Mouse (Mus musculus) midbrain, postnatal 0 days (tissue): ENCODE measurements around the gene Hist1h2bl. TPM values are rescaled to one million over a fixed set of nuclear protein-coding genes. Genes with fewer than 3 reads are reported as not detected.
"Not testable (repeated sequence)": the region's sequence is repeated elsewhere in the genome, so short reads cannot be mapped to it uniquely, and the experiment has no call there.

Experiments used
- ATAC-seq: fragments of 200-750 bp; cut with Nextera tagmentation; 2 replicates; pipeline ENCODE4 v1.8.0; 2017; ENCODE audit warnings: moderate number of reproducible peaks, mild to moderate bottlenecking, moderate TSS enrichment, moderate library complexity; ENCODE audit not compliant: low FRiP score
- DNase-seq: peaks from one replicate; pipeline ENCODE4 v3.0.0-alpha.2; 2015; ENCODE audit warnings: low spot score
- H3K27ac ChIP-seq: fragments of 300-500 bp; sonication (generic); 2 replicates; pipeline ENCODE4 v1.5.1; 2014; ENCODE audit warnings: low read depth, mild to moderate bottlenecking, low read length, mixed read lengths
- H3K27me3 ChIP-seq: fragments of 300-500 bp; sonication (generic); 2 replicates; pipeline ENCODE4 v1.6.1; 2014; ENCODE audit warnings: low read length, control low read depth, mixed read lengths; ENCODE audit not compliant: insufficient read depth
- H3K36me3 ChIP-seq: fragments of 300-500 bp; sonication (generic); 2 replicates; pipeline ENCODE4 v1.6.1; 2014; ENCODE audit warnings: low read length, control low read depth, mixed read lengths; ENCODE audit not compliant: insufficient read depth
- H3K4me1 ChIP-seq: fragments of 300-500 bp; sonication (generic); 2 replicates; pipeline ENCODE4 v1.6.1; 2014; ENCODE audit warnings: mild to moderate bottlenecking, control low read depth, antibody characterized with exemption, low read length, mixed read lengths; ENCODE audit not compliant: insufficient read depth
- H3K4me2 ChIP-seq: fragments of 300-500 bp; sonication (generic); 2 replicates; pipeline ENCODE4 v1.6.1; 2014; ENCODE audit warnings: low read depth, mild to moderate bottlenecking, low read length, mixed read lengths; ENCODE audit not compliant: poor library complexity, severe bottlenecking
- H3K4me3 ChIP-seq: fragments of 300-500 bp; sonication (generic); 2 replicates; pipeline ENCODE4 v1.5.1; 2014; ENCODE audit warnings: low read depth, mild to moderate bottlenecking, low read length, moderate library complexity
- H3K9ac ChIP-seq: fragments of 300-500 bp; sonication (generic); replicated peaks from 2 replicates; pipeline ENCODE4 v1.6.1; 2014; ENCODE audit warnings: mild to moderate bottlenecking, low read length, moderate library complexity, mixed read lengths; ENCODE audit not compliant: poor library complexity, severe bottlenecking
- H3K9me3 ChIP-seq: fragments of 300-500 bp; sonication (generic); 2 replicates; pipeline ENCODE4 v1.6.1; 2016; ENCODE audit warnings: low read length, control low read depth
- CTCF ChIP-seq: IDR thresholded peaks from 2 replicates; pipeline ENCODE4 v1.5.1; 2016; ENCODE audit warnings: antibody characterized with exemption, mild to moderate bottlenecking
- WGBS: fragments of 180-500 bp; shearing (Covaris S2); extraction: QIAGEN DNeasy Blood & Tissue Kit; methylation state at CpG from one replicate; pipeline ENCODE4 v1.1.7; 2014; 5-methylcytosine and 5-hydroxymethylcytosine counted together
- polyA plus RNA-seq: library from polyadenylated mRNA; unstranded; fragments of >200 nt; fragmentation: Nextera tagmentation; extraction: Ambion mirVana; gene quantifications from 2 replicates; pipeline ENCODE4 v1.2.1, GENCODE M21; 2015
- total RNA-seq: library from RNA; depleted of rRNA; stranded (reverse); fragments of >200 nt; gene quantifications from 2 replicates; pipeline ENCODE4 v1.2.3, GENCODE M21; 2014

Hist1h2bl gene
- total and polyA plus RNA-seq, 2 experiments from 2014 or later: 175 TPM; not detected in 1

DNA sequence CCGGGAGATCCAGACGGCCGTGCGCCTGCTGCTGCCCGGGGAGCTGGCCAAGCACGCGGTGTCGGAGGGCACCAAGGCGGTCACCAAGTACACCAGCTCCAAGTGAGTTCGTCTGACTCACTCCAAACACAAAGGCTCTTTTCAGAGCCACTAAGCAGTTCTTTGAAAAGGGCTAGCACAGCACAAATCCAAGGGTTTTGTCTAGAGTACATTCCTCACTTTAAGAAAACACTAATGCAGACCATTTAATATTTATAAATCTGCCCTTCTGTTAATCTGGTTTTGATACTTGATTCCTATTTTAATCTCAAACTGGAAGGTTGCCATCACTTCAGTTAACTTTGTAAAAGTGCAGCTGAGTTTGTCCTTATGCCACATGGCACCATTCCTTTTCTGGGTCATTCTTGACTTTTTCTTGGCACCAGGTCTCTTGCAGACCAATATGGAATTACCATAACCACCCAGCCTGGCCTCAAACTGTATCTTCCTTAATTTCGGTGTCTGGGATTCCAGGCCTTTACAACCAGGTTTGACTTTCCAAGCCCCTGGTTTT is 6.5 kb upstream of the Hist1h2bl start:
- no peaks in the 10 kb centered on the region for H3K36me3 ChIP-seq
- peak overlapping the region; percentile 50 for H3K4me2 ChIP-seq
- peak overlapping the region; percentile 39 for H3K4me3 ChIP-seq
- H3K4me1 ChIP-seq: no peaks in the 10 kb centered on the region; the same call in 1 of the 2 replicates
- no peak overlapping the region for H3K9ac ChIP-seq
- TF ChIP-seq CTCF: no peak
- H3K27ac ChIP-seq: no peak overlapping the region
- H3K9me3 ChIP-seq: no peaks in the 10 kb centered on the region
- WGBS: 2% methylated on average over 10 of the region's 11 CpGs
- peak; percentile 51 for DNase-seq
- no peaks in the 10 kb centered on the region for H3K27me3 ChIP-seq
- peak; percentile 69 for ATAC-seq

DNA sequence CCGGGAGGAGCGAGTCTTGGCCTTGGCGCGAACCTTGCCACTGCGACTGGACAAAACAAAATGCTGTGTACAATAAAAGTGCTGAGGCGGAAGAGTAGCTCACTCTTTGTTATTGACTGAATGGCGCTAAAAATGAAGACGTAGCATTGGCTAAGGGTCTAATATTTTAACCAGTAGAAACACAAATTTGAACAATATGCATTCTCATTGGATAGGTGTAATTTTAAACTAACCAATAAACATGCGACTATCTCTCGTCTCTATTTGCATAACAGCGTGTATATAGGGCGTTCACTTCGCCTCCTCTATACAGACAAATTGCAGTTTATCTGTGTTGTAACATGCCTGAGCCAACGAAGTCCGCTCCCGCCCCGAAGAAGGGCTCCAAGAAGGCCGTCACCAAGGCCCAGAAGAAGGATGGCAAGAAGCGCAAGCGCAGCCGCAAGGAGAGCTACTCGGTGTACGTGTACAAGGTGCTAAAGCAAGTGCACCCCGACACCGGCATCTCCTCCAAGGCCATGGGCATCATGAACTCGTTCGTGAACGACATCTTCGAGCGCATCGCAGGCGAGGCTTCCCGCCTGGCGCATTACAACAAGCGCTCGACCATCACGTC is 5.9 kb upstream of the Hist1h2bl start, which contains the start of gene Hist1h2bm:
Gene Hist1h2bm (plus strand): TSS at position 288 of the 616 bp plus-strand sequence.
- not testable (repeated sequence) for H3K9me3 ChIP-seq, H3K27me3 ChIP-seq, H3K36me3 ChIP-seq, H3K27ac ChIP-seq, H3K4me1 ChIP-seq, H3K9ac ChIP-seq
- DNase-seq: peak; percentile 96
- under 1% methylated on average over 37 of the region's 37 CpGs for WGBS
- H3K4me3 ChIP-seq: peak within 1 kb of the TSS; percentile 39
- H3K4me2 ChIP-seq: peak within 1 kb of the TSS; percentile 57
- peak; percentile 96 for ATAC-seq

DNA sequence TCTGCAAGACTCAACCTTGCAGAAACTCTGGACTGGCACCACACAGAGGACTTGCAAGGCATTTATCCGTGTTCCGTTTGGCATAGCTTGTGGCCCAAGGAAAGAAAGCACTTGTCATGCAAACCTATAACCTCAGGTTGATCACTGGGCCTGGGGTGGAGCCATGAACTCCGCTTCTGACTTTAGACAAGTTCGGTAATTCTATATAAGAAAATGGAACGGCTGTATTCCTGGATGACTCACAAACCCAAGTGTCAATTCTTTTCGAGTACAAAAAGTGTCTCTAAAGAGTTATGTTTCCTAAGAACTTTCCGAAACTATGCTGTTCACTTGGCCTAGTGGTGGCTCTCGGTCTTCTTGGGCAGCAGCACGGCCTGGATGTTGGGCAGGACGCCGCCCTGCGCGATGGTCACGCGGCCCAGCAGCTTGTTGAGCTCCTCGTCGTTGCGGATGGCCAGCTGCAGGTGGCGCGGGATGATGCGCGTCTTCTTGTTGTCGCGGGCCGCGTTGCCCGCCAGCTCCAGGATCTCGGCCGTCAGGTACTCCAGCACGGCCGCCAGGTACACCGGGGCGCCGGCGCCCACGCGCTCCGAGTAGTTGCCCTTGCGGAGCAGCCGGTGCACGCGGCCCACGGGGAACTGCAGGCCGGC is 5.3 kb upstream of the Hist1h2bl start:
- not testable (repeated sequence) for H3K4me1 ChIP-seq, H3K27me3 ChIP-seq, H3K9me3 ChIP-seq, DNase-seq, H3K9ac ChIP-seq, H3K27ac ChIP-seq, H3K36me3 ChIP-seq
- H3K4me2 ChIP-seq: peak overlapping the region; percentile 57
- TF ChIP-seq CTCF: 0 out of 2 replicates have a peak, but pooled peaks have one; percentile 4
- ATAC-seq: 0 out of 2 replicates have a peak, but pooled peaks have one; percentile 2
- 1% methylated on average over 15 of the region's 44 CpGs for whole genome bisulfite sequencing
- peak overlapping the region; percentile 39 for H3K4me3 ChIP-seq

DNA sequence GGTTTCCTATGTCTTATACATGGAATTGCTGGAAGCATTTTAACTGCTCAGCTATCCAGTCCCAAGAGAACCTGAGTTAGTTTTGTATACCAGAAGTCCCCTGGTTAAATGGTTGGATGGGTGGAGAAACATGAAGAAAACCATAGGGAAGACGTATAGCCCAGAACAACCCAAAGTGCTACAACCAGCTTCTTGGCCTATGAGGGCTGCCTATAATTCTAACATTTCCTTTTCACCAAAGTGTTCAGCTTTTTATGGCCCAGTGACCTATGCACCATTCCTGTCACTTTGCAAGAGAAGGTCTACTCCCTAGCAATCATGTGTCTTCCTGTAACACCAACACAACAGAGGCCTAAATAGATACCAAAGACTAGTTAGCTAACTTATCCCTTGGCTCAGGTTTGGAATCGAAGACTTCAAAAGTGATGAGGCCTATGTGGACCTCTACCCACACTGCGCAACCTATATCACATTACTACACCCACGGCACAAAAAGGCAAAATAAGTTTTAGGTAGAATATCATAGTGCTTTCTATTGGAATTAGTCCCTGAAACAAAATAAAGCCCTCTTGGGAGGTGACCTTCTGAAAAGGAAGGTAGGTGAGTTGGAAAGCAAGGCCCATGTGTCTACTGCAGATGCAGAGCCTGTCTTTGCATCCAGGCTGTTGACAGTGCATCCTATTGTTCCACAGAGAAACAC is 2.6 kb upstream of the Hist1h2bl start:
- Histone ChIP-seq H3K27me3 (no peaks in the 10 kb centered on the region), H3K27ac (no peak overlapping the region), H3K4me3 (peak overlapping the region; percentile 38), H3K9ac (no peak overlapping the region; the same call in 1 of the 2 replicates), H3K9me3 (no peaks in the 10 kb centered on the region), H3K4me2 (peak overlapping the region; percentile 54), H3K36me3 (no peaks in the 10 kb centered on the region), H3K4me1 (peaks cover 2% of the 10 kb centered on the region)
- no peak for DNase-seq
- 63% methylated on average over 4 of the region's 4 CpGs for WGBS
- TF ChIP-seq CTCF: no peak
- no peak for ATAC-seq

DNA sequence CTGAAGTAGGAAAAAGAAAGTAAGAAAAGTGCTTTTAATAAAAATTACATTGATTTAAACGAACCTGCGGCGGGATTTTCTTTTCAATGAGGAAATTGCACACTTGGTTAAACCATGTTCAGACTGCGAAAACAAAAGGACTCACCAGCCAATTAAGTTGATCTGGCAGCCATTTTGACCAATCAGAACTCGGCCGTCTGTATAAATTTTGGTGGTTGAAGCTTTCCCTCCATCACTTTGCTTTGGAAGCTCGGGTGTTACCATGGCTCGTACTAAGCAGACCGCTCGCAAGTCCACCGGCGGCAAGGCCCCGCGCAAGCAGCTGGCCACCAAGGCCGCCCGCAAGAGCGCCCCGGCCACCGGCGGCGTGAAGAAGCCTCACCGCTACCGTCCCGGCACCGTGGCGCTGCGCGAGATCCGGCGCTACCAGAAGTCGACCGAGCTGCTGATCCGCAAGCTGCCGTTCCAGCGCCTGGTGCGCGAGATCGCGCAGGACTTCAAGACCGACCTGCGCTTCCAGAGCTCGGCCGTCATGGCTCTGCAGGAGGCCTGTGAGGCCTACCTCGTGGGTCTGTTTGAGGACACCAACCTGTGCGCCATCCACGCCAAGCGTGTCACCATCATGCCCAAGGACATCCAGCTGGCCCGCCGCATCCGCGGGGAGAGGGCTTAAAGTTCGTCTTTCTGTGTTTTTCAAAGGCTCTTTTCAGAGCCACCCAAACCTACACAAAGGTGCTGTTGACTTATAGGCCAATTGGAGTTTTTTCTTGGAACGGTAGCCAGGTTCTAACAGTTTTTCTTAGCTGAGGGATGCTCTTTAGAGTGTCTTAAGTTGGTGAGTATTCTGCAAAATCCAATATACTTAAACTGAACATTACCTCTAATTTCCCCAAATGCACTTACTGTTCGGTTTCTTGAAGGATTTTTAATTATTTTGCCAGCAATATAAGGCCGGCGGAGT is 1.7 kb upstream of the Hist1h2bl start, which contains the start of gene Hist1h3h:
Gene Hist1h3h (plus strand): TSS at position 263 of the 961 bp plus-strand sequence.
- H3K36me3 ChIP-seq, H3K4me1 ChIP-seq, H3K9me3 ChIP-seq, H3K27me3 ChIP-seq: not testable (repeated sequence)
- DNase-seq: peak; percentile 96
- WGBS: under 1% methylated on average over 24 of the region's 56 CpGs
- Histone ChIP-seq H3K4me3 (peak within 1 kb of the TSS; percentile 38), H3K9ac (peak within 1 kb of the TSS; percentile 50; the same call in 1 of the 2 replicates), H3K27ac (peak within 1 kb of the TSS; percentile 71), H3K4me2 (peak within 1 kb of the TSS; percentile 73)
- ATAC-seq: peak; percentile 45

DNA sequence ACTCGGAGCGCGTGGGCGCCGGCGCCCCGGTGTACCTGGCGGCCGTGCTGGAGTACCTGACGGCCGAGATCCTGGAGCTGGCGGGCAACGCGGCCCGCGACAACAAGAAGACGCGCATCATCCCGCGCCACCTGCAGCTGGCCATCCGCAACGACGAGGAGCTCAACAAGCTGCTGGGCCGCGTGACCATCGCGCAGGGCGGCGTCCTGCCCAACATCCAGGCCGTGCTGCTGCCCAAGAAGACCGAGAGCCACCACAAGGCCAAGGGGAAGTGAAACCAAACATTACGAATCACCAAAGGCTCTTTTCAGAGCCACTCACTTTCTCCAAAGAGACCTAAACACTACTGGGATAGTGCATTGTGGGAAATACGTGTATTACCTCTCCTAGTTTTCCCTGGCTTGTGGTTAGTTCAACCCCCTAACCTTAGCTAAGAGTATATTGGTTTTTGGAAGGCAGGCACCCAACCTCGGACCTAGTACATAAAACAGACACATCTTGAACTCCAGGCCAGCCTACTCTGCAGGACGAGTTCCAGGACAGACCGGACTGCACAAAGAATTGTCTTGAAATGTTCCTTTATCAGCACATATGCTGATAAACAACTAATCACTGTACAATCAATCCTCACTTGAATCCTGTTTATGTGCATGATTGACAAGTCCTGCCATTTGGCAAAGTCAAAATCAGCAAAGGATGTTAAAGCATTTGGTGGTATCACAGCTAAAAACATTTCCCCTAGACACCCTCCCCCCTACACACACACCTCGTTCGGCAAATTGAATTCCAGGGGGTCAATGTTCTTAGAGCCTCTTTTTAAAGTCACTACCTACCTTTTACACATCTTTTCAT is 823 bp upstream of the Hist1h2bl start:
- WGBS: under 1% methylated on average over 10 of the region's 38 CpGs
- H3K4me3 ChIP-seq: peak overlapping the region; percentile 38
- H3K4me1 ChIP-seq, H3K9me3 ChIP-seq, DNase-seq, H3K36me3 ChIP-seq, H3K27me3 ChIP-seq: not testable (repeated sequence)
- peak overlapping the region; percentile 50; the same call in 1 of the 2 replicates for H3K9ac ChIP-seq
- peak overlapping the region; percentile 71 for H3K27ac ChIP-seq
- peak overlapping the region; percentile 73 for H3K4me2 ChIP-seq
- ATAC-seq: peak; percentile 50
